Mouse (Mus musculus): Measurements from ENCODE around the gene Kcnh7. TPM values are rescaled to one million over a fixed set of nuclear protein-coding genes. Genes with fewer than 3 reads are reported as not detected.

Kcnh7 gene
- polyA plus RNA-seq, 1 experiment: not detected

DNA sequence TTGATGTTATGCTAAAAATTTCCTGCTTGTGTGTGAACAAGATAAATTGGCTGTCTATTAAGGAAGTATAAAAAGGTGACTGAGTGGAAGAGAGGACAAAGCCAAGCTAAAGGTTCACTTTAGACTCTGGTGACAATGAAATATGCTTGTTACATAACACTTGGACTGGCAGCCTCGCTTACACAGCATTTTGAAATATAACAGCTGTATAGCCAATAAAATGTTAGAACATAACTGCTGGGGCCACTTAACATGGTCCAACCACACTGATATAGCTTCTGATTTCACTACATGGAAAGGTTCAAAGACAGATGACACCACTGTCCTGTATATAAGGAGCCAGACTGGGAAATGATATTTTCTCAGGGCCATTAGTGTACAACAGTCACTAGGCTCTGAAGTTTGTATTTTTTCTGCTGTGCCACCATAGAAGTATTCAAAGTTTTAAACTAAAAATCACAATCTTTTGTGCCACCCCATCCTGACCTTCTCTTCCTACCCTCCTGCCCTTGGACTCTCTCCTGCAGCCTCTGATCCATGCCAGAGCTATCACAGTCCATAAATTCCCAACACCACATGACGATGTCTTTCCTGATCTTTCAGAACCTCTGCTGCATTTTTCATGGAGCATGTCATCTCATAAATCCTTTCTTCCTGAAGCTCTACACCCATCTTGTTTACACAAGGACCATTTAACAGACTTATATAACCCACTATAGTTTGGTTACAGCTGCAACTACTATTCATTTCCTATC, 56.1 kb downstream of the Kcnh7 start:
- no peak overlapping the region for H3K4me3 ChIP-seq (ENCODE audit: low read depth, low read length)
- no peaks in the 10 kb centered on the region for H3K4me1 ChIP-seq (ENCODE audit: control insufficient read depth, insufficient read depth, low read length)
- H3K27ac ChIP-seq (ENCODE audit: insufficient read depth, low read length): no peak overlapping the region
- no peaks in the 10 kb centered on the region for H3K27me3 ChIP-seq (ENCODE audit: control insufficient read depth, insufficient read depth, low read length, poor library complexity, severe bottlenecking)
- H3K9me3 ChIP-seq (replicated peaks; ENCODE audit: control insufficient read depth, insufficient read depth, low read length, poor library complexity, severe bottlenecking): no peaks in the 10 kb centered on the region
- no peak overlapping the region for H3K9ac ChIP-seq (ENCODE audit: low read depth, poor library complexity, severe bottlenecking)
- no peaks in the 10 kb centered on the region for H3K36me3 ChIP-seq (ENCODE audit: control insufficient read depth, insufficient read depth, low read length, poor library complexity, severe bottlenecking)
- TF ChIP-seq POLR2A (IDR thresholded peaks at IDR 0.05; ENCODE audit: insufficient read depth, low read length): no peak
- TF ChIP-seq CTCF (IDR thresholded peaks at IDR 0.05; ENCODE audit: low read depth, low read length): no peak

DNA sequence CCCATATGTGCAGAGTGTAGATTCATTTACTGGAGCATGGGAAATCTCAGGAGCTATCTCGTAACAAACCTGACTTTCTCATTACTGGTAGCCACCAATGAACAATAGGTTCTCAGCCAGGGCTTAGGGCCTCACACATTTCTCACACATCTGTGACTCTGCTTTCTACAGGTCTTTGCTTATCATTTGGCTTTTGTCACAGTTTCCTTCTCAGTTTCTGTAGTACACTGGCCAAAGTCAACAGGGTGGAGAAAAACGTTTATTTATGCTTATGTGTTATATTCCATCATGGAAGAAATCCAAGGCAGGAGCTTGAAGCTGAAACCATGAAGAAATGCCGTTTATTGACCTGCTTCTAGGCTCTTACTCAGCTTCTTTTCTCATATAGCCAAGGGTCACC, 63.8 kb downstream of the Kcnh7 start:
- Histone ChIP-seq H3K27ac (ENCODE audit: insufficient read depth, low read length) (no peak overlapping the region), H3K36me3 (ENCODE audit: control insufficient read depth, insufficient read depth, low read length, poor library complexity, severe bottlenecking) (no peaks in the 10 kb centered on the region), H3K9me3 (replicated peaks; ENCODE audit: control insufficient read depth, insufficient read depth, low read length, poor library complexity, severe bottlenecking) (no peaks in the 10 kb centered on the region), H3K4me1 (ENCODE audit: control insufficient read depth, insufficient read depth, low read length) (no peaks in the 10 kb centered on the region), H3K4me3 (ENCODE audit: low read depth, low read length) (no peak overlapping the region), H3K27me3 (ENCODE audit: control insufficient read depth, insufficient read depth, low read length, poor library complexity, severe bottlenecking) (no peaks in the 10 kb centered on the region), H3K9ac (ENCODE audit: low read depth, poor library complexity, severe bottlenecking) (no peak overlapping the region)
- TF ChIP-seq POLR2A (IDR thresholded peaks at IDR 0.05; ENCODE audit: insufficient read depth, low read length) (no peak), EP300 (IDR thresholded peaks at IDR 0.05; ENCODE audit: insufficient read depth, low read depth, low read length) (no peak), CTCF (IDR thresholded peaks at IDR 0.05; ENCODE audit: low read depth, low read length) (no peak)

DNA sequence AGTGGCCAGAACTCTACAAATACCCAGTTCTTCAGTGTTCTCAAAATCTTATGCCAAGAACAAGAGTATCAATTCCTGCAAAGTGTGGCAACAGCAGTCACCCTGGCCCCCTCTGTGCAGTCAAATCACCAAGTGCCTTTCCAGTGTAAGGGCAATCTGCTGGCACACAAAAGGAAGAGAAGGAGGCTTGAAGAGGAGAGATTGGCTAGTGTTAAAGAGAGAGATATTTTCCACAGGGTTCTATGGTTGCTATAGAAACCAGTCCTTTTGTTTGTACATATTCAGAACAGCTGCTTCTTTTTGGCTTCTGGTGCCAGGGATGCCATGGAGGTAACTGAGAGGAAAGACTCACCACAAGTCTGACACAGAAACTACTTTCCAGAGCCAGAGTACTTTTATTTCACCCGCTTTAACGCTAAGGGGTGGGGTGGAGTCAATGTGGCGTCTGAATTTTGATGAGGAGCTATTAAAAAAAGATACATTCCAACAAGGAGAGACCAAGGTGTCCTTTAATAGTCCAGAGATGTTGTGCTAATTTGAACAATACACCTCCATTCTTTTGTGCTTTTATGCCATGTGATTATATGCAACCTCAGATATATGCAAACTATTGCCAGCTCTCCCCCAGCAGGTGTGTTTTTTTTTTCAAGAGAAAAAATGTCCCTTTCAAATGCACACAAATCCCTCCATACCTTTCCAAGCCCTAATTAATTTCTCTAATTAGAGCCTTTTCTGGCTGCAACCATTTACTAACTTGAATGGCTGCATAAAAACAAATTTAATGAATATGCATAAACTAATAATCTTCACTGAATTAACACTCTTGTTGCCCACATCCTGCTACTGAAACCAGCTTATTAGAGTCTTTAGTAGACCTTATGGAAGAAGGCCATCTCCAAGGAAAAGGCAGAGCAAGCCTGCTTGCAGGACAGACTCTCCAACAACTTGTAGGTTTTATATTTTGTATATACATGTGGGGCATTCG, 66.6 kb downstream of the Kcnh7 start:
- Histone ChIP-seq H3K4me1 (ENCODE audit: control insufficient read depth, insufficient read depth, low read length) (no peaks in the 10 kb centered on the region), H3K27ac (ENCODE audit: insufficient read depth, low read length) (no peak overlapping the region), H3K27me3 (ENCODE audit: control insufficient read depth, insufficient read depth, low read length, poor library complexity, severe bottlenecking) (no peaks in the 10 kb centered on the region), H3K9me3 (replicated peaks; ENCODE audit: control insufficient read depth, insufficient read depth, low read length, poor library complexity, severe bottlenecking) (no peaks in the 10 kb centered on the region), H3K4me3 (ENCODE audit: low read depth, low read length) (no peak overlapping the region), H3K36me3 (ENCODE audit: control insufficient read depth, insufficient read depth, low read length, poor library complexity, severe bottlenecking) (no peaks in the 10 kb centered on the region), H3K9ac (ENCODE audit: low read depth, poor library complexity, severe bottlenecking) (no peak overlapping the region)
- TF ChIP-seq CTCF (IDR thresholded peaks at IDR 0.05; ENCODE audit: low read depth, low read length) (no peak), POLR2A (IDR thresholded peaks at IDR 0.05; ENCODE audit: insufficient read depth, low read length) (no peak), EP300 (IDR thresholded peaks at IDR 0.05; ENCODE audit: insufficient read depth, low read depth, low read length) (no peak)

DNA sequence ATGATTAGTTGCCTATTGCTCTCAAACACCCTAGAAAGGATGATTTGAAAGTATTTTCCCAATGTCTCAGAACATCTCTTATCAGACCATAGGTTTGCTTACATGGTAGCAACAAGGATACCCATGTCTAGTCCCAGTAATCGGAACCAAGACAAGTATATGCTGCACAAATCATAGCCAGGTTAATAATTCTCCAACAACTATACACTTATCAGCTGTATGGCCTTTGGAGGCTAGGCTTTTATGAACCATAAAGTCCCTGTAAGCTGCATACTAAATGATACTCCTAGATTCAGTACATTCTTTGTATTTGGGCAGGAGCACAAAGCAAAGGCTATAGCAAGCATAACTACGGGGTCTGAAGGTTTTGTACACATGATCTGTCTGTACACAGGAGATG, 78.1 kb downstream of the Kcnh7 start:
- TF ChIP-seq CTCF (IDR thresholded peaks at IDR 0.05; ENCODE audit: low read depth, low read length): no peak
- no peak for TF ChIP-seq EP300 (IDR thresholded peaks at IDR 0.05; ENCODE audit: insufficient read depth, low read depth, low read length)
- TF ChIP-seq POLR2A (IDR thresholded peaks at IDR 0.05; ENCODE audit: insufficient read depth, low read length): no peak
- Histone ChIP-seq H3K27ac (ENCODE audit: insufficient read depth, low read length) (no peak overlapping the region), H3K36me3 (ENCODE audit: control insufficient read depth, insufficient read depth, low read length, poor library complexity, severe bottlenecking) (no peaks in the 10 kb centered on the region), H3K4me3 (ENCODE audit: low read depth, low read length) (no peak overlapping the region), H3K9me3 (replicated peaks; ENCODE audit: control insufficient read depth, insufficient read depth, low read length, poor library complexity, severe bottlenecking) (no peaks in the 10 kb centered on the region), H3K9ac (ENCODE audit: low read depth, poor library complexity, severe bottlenecking) (no peak overlapping the region), H3K27me3 (ENCODE audit: control insufficient read depth, insufficient read depth, low read length, poor library complexity, severe bottlenecking) (no peaks in the 10 kb centered on the region), H3K4me1 (ENCODE audit: control insufficient read depth, insufficient read depth, low read length) (no peaks in the 10 kb centered on the region)

DNA sequence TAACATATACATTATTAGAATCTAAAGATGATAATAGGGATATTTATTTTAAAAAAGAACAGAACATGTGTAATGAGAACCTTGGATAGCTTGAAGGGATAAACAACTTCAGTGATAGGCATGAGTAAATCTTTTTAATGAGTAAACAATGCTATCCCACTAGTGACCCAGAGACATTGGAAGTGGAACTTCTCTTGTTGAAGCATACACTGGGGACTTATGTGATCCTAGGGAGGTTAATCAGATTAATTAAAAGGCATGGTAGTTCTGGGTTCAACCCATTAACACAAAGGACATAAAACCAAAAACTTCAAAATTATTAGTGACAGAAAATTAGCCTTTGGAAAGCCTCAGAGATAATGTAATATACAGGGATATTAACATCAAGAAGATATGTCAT, 84.4 kb downstream of the Kcnh7 start:
- no peaks in the 10 kb centered on the region for H3K27me3 ChIP-seq (ENCODE audit: control insufficient read depth, insufficient read depth, low read length, poor library complexity, severe bottlenecking)
- no peak overlapping the region for H3K9ac ChIP-seq (ENCODE audit: low read depth, poor library complexity, severe bottlenecking)
- no peak for TF ChIP-seq POLR2A (IDR thresholded peaks at IDR 0.05; ENCODE audit: insufficient read depth, low read length)
- no peak for TF ChIP-seq EP300 (IDR thresholded peaks at IDR 0.05; ENCODE audit: insufficient read depth, low read depth, low read length)
- no peak for TF ChIP-seq CTCF (IDR thresholded peaks at IDR 0.05; ENCODE audit: low read depth, low read length)
- no peak overlapping the region for H3K4me3 ChIP-seq (ENCODE audit: low read depth, low read length)
- H3K4me1 ChIP-seq (ENCODE audit: control insufficient read depth, insufficient read depth, low read length): no peaks in the 10 kb centered on the region
- H3K36me3 ChIP-seq (ENCODE audit: control insufficient read depth, insufficient read depth, low read length, poor library complexity, severe bottlenecking): no peaks in the 10 kb centered on the region
- no peak overlapping the region for H3K27ac ChIP-seq (ENCODE audit: insufficient read depth, low read length)
- H3K9me3 ChIP-seq (replicated peaks; ENCODE audit: control insufficient read depth, insufficient read depth, low read length, poor library complexity, severe bottlenecking): no peaks in the 10 kb centered on the region

DNA sequence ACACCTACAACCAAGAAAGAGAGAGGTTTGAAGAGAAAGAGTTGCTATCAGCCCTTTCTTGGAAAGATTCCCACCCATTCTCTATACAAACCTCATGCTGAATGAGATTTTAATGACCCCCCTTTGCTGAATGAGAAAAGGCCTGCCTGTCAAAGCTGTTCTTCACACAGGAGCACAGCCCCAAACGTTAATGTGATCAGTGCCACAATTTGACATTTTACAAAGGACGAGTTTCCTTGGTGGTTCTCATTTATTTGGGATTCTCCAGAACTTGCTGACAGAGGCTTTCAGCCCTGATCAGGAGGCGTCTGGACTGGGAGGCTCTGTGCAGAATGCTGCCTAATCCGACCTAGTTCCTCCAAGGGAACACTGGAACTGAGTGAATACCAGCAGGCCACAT, 92.3 kb downstream of the Kcnh7 start:
- no peaks in the 10 kb centered on the region for H3K36me3 ChIP-seq (ENCODE audit: control insufficient read depth, insufficient read depth, low read length, poor library complexity, severe bottlenecking)
- H3K4me3 ChIP-seq (ENCODE audit: low read depth, low read length): no peak overlapping the region
- H3K27me3 ChIP-seq (ENCODE audit: control insufficient read depth, insufficient read depth, low read length, poor library complexity, severe bottlenecking): no peaks in the 10 kb centered on the region
- no peak overlapping the region for H3K9ac ChIP-seq (ENCODE audit: low read depth, poor library complexity, severe bottlenecking)
- H3K27ac ChIP-seq (ENCODE audit: insufficient read depth, low read length): no peak overlapping the region
- H3K4me1 ChIP-seq (ENCODE audit: control insufficient read depth, insufficient read depth, low read length): no peaks in the 10 kb centered on the region
- no peaks in the 10 kb centered on the region for H3K9me3 ChIP-seq (replicated peaks; ENCODE audit: control insufficient read depth, insufficient read depth, low read length, poor library complexity, severe bottlenecking)
- no peak for TF ChIP-seq POLR2A (IDR thresholded peaks at IDR 0.05; ENCODE audit: insufficient read depth, low read length)
- no peak for TF ChIP-seq EP300 (IDR thresholded peaks at IDR 0.05; ENCODE audit: insufficient read depth, low read depth, low read length)
- no peak for TF ChIP-seq CTCF (IDR thresholded peaks at IDR 0.05; ENCODE audit: low read depth, low read length)
